Mouse (Mus musculus) cerebellum, adult 2 months (tissue): ENCODE measurements at regions not wholly inside any gene's neighbourhood (a gene's known extent, or its start where the extent isn't known, plus 50 kb on each side); places are given as distances from the start of the nearest gene placed in this dataset.

Experiments used
- CTCF ChIP-seq: fragments of 200-500 bp; IDR thresholded peaks from 2 replicates; pipeline ENCODE4 v1.5.1; 2011; ENCODE audit warnings: low read depth, mild to moderate bottlenecking, control low read depth, low read length, moderate library complexity, borderline replicate concordance; ENCODE audit not compliant: insufficient read depth
- POLR2A ChIP-seq: fragments of 200-500 bp; IDR thresholded peaks from 2 replicates; pipeline ENCODE4 v1.6.1; 2011; ENCODE audit warnings: low read length, control low read depth, borderline replicate concordance; ENCODE audit not compliant: insufficient read depth

- TF ChIP-seq CTCF (no peak), POLR2A (no peak)
These were observed 63.0 kb upstream of the Tmem45b start for GRCm38 (mm10) chr9:31527216-31527615.
